Mouse (Mus musculus): ENCODE data around the gene Foxp1. TPM values are rescaled to one million over a fixed set of nuclear protein-coding genes. Genes with fewer than 3 reads are reported as not detected.

Foxp1 gene
- polyA plus RNA-seq, 1 experiment = 76.1 TPM

DNA sequence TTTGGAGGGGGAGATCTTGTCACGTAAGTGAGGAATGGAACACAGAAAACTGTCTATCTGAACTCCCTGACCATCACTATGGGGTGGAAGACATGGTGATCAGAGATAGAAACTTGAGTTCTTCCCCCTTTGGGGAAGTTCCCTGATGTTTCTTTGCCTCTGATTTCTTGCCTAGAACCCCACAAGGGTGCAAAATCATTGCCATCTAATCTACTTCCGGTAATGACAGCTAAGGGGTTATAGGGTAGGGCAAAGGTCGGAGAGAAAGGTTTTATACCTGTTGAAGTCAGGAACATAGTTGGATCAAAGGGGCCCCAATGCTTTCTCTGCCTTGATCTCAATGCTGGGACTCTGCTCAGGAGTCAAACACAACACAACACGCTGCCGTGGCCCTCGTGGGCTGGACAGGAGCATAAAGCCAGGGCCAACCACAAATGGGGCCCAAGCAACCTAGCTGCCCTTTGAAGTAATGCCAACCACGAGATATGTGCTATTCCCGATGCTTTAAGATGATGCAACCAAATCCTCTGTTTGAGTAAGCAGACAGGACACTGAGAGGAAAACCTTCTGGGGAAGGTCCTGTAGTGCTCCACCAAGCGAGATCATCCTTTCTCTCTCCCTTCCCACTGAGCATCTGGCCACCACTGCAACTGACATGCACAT lies 163.4 kb downstream of the Foxp1 start:
- H3K27me3 ChIP-seq (replicated peaks) = no peaks in the 10 kb centered on the region
- TF ChIP-seq FLI1 (IDR thresholded peaks at IDR 0.05; ENCODE audit: low read length) = no peak
- no peak for TF ChIP-seq GATA1 (IDR thresholded peaks at IDR 0.05; ENCODE audit: borderline replicate concordance, low read length)
- H3K4me1 ChIP-seq = peaks cover 44% of the 10 kb centered on the region
- peaks cover 9% of the 10 kb centered on the region for H3K36me3 ChIP-seq (replicated peaks; ENCODE audit: low read length)
- H3K9me3 ChIP-seq = no peaks in the 10 kb centered on the region
- peak overlapping the region; percentile 38 for H3K4me3 ChIP-seq (replicated peaks)

- H3K4me3 ChIP-seq (replicated peaks) = no peak overlapping the region
- H3K9me3 ChIP-seq = no peaks in the 10 kb centered on the region
- H3K36me3 ChIP-seq (replicated peaks; ENCODE audit: low read length) = peaks cover 4% of the 10 kb centered on the region
- H3K27me3 ChIP-seq (replicated peaks) = no peaks in the 10 kb centered on the region
- TF ChIP-seq FLI1 (IDR thresholded peaks at IDR 0.05; ENCODE audit: low read length) (no peak), GATA1 (IDR thresholded peaks at IDR 0.05; ENCODE audit: borderline replicate concordance, low read length) (no peak)
- H3K4me1 ChIP-seq = peaks cover 47% of the 10 kb centered on the region
Observed at GRCm38 (mm10) chr6:99357931-99358330, 164.6 kb downstream of the Foxp1 start.

DNA sequence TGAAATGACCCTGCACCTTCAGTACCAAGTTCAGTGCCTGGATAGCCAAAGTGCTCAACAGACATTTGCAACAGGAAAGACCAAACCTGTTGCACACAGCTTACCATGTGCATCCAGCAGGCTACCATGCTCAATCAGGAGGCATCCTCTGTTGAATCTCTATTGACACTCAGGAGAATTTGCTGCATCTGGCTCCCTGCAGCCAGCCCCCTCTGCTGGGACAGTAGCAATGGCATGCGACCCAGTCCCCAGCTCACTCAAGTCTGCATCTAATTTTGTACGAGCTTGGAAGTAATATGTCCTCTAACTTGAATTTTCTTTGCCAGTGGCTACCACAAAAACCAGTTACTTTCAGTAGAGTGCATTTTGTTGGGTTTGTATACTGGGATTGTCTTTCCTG lies 168.2 kb downstream of the Foxp1 start:
- TF ChIP-seq FLI1 (IDR thresholded peaks at IDR 0.05; ENCODE audit: low read length) (no peak), GATA1 (IDR thresholded peaks at IDR 0.05; ENCODE audit: borderline replicate concordance, low read length) (no peak)
- Histone ChIP-seq H3K27me3 (replicated peaks) (no peaks in the 10 kb centered on the region), H3K4me3 (replicated peaks) (no peak overlapping the region), H3K4me1 (peaks cover 36% of the 10 kb centered on the region), H3K9me3 (no peaks in the 10 kb centered on the region), H3K36me3 (replicated peaks; ENCODE audit: low read length) (peaks cover 8% of the 10 kb centered on the region)

GRCm38 (mm10) chr6:99353441-99353840 lies 169.1 kb downstream of the Foxp1 start:
- Histone ChIP-seq H3K4me1 (peaks cover 27% of the 10 kb centered on the region), H3K9me3 (no peaks in the 10 kb centered on the region), H3K4me3 (replicated peaks) (no peak overlapping the region), H3K36me3 (replicated peaks; ENCODE audit: low read length) (peaks cover 8% of the 10 kb centered on the region), H3K27me3 (replicated peaks) (no peaks in the 10 kb centered on the region)
- no peak for TF ChIP-seq GATA1 (IDR thresholded peaks at IDR 0.05; ENCODE audit: borderline replicate concordance, low read length)
- no peak for TF ChIP-seq FLI1 (IDR thresholded peaks at IDR 0.05; ENCODE audit: low read length)

DNA sequence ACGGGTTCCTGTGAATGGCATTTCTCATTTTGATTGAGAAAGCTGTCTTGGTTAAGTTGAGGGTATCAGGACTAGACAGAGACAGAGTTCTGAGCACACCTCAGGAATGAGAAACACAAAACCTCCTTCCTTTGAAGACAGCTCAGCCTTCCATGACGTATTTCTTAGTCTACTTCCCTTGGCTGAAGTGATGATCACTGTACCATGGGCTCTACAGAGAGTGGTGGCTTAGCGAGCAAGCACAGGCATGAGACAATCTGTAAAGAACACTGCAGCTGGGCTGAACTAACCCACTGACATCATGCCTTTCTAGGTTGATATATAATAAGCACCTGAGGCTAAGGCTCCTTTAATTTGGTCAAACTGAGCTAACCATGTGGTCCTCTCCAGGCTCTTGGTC lies 172.0 kb downstream of the Foxp1 start:
- no peak overlapping the region for H3K4me3 ChIP-seq (replicated peaks)
- H3K4me1 ChIP-seq = peaks cover 17% of the 10 kb centered on the region
- peaks cover 3% of the 10 kb centered on the region; the same call in 1 of the 2 replicates for H3K9me3 ChIP-seq
- peaks cover 10% of the 10 kb centered on the region for H3K36me3 ChIP-seq (replicated peaks; ENCODE audit: low read length)
- no peaks in the 10 kb centered on the region for H3K27me3 ChIP-seq (replicated peaks)
- TF ChIP-seq GATA1 (IDR thresholded peaks at IDR 0.05; ENCODE audit: borderline replicate concordance, low read length) (no peak), FLI1 (IDR thresholded peaks at IDR 0.05; ENCODE audit: low read length) (no peak)

DNA sequence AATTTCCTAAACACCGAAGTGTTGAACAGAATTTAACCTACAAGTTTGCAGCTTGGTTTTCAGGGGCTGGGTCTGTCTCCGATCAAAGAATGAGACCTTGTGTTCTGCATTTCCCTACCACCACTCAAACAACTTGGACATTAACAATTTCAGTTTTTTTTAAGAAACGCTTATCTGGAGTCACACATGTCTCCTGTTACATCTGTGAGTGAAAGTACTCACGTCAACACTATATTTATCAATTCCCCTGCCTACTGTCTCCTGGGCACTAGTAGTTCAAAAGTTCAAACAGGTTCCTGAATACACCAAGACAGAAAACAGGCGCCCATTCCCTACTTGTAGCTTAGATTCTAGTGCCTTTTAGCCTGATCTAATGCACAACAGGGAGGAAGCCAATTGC lies 172.4 kb downstream of the Foxp1 start:
- H3K27me3 ChIP-seq (replicated peaks) = no peaks in the 10 kb centered on the region

GRCm38 (mm10) chr6:99347836-99348235 lies 174.7 kb downstream of the Foxp1 start:
- TF ChIP-seq FLI1 (IDR thresholded peaks at IDR 0.05; ENCODE audit: low read length) = no peak
- peaks cover 20% of the 10 kb centered on the region for H3K36me3 ChIP-seq (replicated peaks; ENCODE audit: low read length)
- H3K4me3 ChIP-seq (replicated peaks) = no peak overlapping the region
- peaks cover 5% of the 10 kb centered on the region; the same call in 1 of the 2 replicates for H3K9me3 ChIP-seq
- peaks cover 16% of the 10 kb centered on the region for H3K4me1 ChIP-seq
- no peaks in the 10 kb centered on the region for H3K27me3 ChIP-seq (replicated peaks)

More for the DNA sequence above, 172.4 kb downstream of the Foxp1 start:
- peaks cover 5% of the 10 kb centered on the region; the same call in 1 of the 2 replicates for H3K9me3 ChIP-seq
- no peak for TF ChIP-seq GATA1 (IDR thresholded peaks at IDR 0.05; ENCODE audit: borderline replicate concordance, low read length)
- TF ChIP-seq FLI1 (IDR thresholded peaks at IDR 0.05; ENCODE audit: low read length) = no peak
- H3K36me3 ChIP-seq (replicated peaks; ENCODE audit: low read length) = peaks cover 11% of the 10 kb centered on the region
- no peak overlapping the region for H3K4me3 ChIP-seq (replicated peaks)
- peaks cover 17% of the 10 kb centered on the region for H3K4me1 ChIP-seq

GRCm38 (mm10) chr6:99344966-99345365 lies 177.6 kb downstream of the Foxp1 start:
- Histone ChIP-seq H3K4me1 (peaks cover 13% of the 10 kb centered on the region), H3K9me3 (peaks cover 5% of the 10 kb centered on the region; the same call in 1 of the 2 replicates), H3K4me3 (replicated peaks) (no peak overlapping the region), H3K27me3 (replicated peaks) (no peaks in the 10 kb centered on the region), H3K36me3 (replicated peaks; ENCODE audit: low read length) (peaks cover 16% of the 10 kb centered on the region)
- TF ChIP-seq FLI1 (IDR thresholded peaks at IDR 0.05; ENCODE audit: low read length) (no peak), GATA1 (IDR thresholded peaks at IDR 0.05; ENCODE audit: borderline replicate concordance, low read length) (no peak)

DNA sequence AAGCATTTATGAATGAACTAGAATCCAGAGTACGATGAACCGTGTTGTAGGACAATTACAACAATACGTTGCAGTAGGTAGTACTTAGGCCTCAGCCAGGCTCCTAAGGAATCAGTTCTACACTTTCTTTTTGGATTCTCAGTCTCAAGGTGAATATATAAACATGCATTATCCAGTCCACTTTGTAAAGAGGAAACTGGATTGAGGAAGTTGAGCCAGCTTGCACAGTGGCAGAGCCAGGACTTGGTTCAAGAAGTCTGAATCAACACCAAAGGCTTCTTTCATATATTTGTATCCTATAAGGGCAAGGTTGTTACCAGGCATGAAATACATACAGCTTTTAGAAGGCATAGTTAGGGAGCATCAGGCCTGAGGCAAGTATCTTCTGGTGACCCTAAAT lies 178.2 kb downstream of the Foxp1 start:
- TF ChIP-seq FLI1 (IDR thresholded peaks at IDR 0.05; ENCODE audit: low read length) (no peak), GATA1 (IDR thresholded peaks at IDR 0.05; ENCODE audit: borderline replicate concordance, low read length) (no peak)
- no peaks in the 10 kb centered on the region for H3K27me3 ChIP-seq (replicated peaks)
- H3K9me3 ChIP-seq = peaks cover 5% of the 10 kb centered on the region; the same call in 1 of the 2 replicates
- peaks cover 16% of the 10 kb centered on the region for H3K36me3 ChIP-seq (replicated peaks; ENCODE audit: low read length)
- peaks cover 15% of the 10 kb centered on the region for H3K4me1 ChIP-seq
- H3K4me3 ChIP-seq (replicated peaks) = no peak overlapping the region

- H3K27me3 ChIP-seq (replicated peaks) = no peaks in the 10 kb centered on the region
- H3K36me3 ChIP-seq (replicated peaks; ENCODE audit: low read length) = peaks cover 16% of the 10 kb centered on the region
- H3K9me3 ChIP-seq = peaks cover 5% of the 10 kb centered on the region; the same call in 1 of the 2 replicates
- no peak for TF ChIP-seq GATA1 (IDR thresholded peaks at IDR 0.05; ENCODE audit: borderline replicate concordance, low read length)
- no peak for TF ChIP-seq FLI1 (IDR thresholded peaks at IDR 0.05; ENCODE audit: low read length)
- H3K4me3 ChIP-seq (replicated peaks) = no peak overlapping the region
- peaks cover 20% of the 10 kb centered on the region for H3K4me1 ChIP-seq
Observed at GRCm38 (mm10) chr6:99343815-99344214, 178.7 kb downstream of the Foxp1 start.
